Mouse (Mus musculus): ENCODE data around the gene Adprh. TPM values are rescaled to one million over a fixed set of nuclear protein-coding genes. Genes with fewer than 3 reads are reported as not detected.

Adprh gene
- total and polyA plus RNA-seq, 2 experiments from 2014 or later, result 47.0 to 131 TPM

- Histone ChIP-seq H3K9ac (replicated peaks; ENCODE audit: low read length) (no peak overlapping the region), H3K27me3 (ENCODE audit: insufficient read depth, low read length) (no peaks in the 10 kb centered on the region), H3K9me3 (ENCODE audit: low read length) (no peaks in the 10 kb centered on the region), H3K36me3 (ENCODE audit: insufficient read depth, low read length) (no peaks in the 10 kb centered on the region), H3K27ac (no peak overlapping the region), H3K4me2 (ENCODE audit: low read depth, low read length) (no peak overlapping the region), H3K4me1 (ENCODE audit: insufficient read depth, low read length) (no peaks in the 10 kb centered on the region), H3K4me3 (ENCODE audit: low read length) (no peak overlapping the region)
- DNase-seq (ENCODE audit: low spot score), result no peak
- no peak for ATAC-seq
- TF ChIP-seq CTCF (IDR thresholded peaks at IDR 0.05; ENCODE audit: low read depth), result no peak
- 45% methylated on average over 13 of the region's 13 CpGs for WGBS
Observed at GRCm38 (mm10) chr16:38431446-38432185, 20.9 kb downstream of the Adprh start.

- no peak overlapping the region for H3K4me2 ChIP-seq (ENCODE audit: low read depth, low read length)
- no peak overlapping the region for H3K4me3 ChIP-seq (ENCODE audit: low read length)
- no peak for ATAC-seq
- no peak overlapping the region for H3K27ac ChIP-seq
- no peaks in the 10 kb centered on the region for H3K27me3 ChIP-seq (ENCODE audit: insufficient read depth, low read length)
- no peaks in the 10 kb centered on the region for H3K9me3 ChIP-seq (ENCODE audit: low read length)
- H3K4me1 ChIP-seq (ENCODE audit: insufficient read depth, low read length), result no peaks in the 10 kb centered on the region
- no peak overlapping the region for H3K9ac ChIP-seq (replicated peaks; ENCODE audit: low read length)
- DNase-seq (ENCODE audit: low spot score), result no peak
- no peaks in the 10 kb centered on the region for H3K36me3 ChIP-seq (ENCODE audit: insufficient read depth, low read length)
- TF ChIP-seq CTCF (IDR thresholded peaks at IDR 0.05; ENCODE audit: low read depth), result no peak
- 74% methylated on average over 1 of the region's 1 CpGs for WGBS
Observed at GRCm38 (mm10) chr16:38425799-38426198, 26.7 kb downstream of the Adprh start.

- DNase-seq (ENCODE audit: low spot score) (no peak), ATAC-seq (no peak)
- 85% methylated on average over 2 of the region's 2 CpGs for WGBS
- H3K4me1 ChIP-seq (ENCODE audit: insufficient read depth, low read length), result no peaks in the 10 kb centered on the region
- no peak overlapping the region for H3K4me2 ChIP-seq (ENCODE audit: low read depth, low read length)
- no peak overlapping the region for H3K27ac ChIP-seq
- H3K4me3 ChIP-seq (ENCODE audit: low read length), result no peak overlapping the region
- TF ChIP-seq CTCF (IDR thresholded peaks at IDR 0.05; ENCODE audit: low read depth), result no peak
- H3K9me3 ChIP-seq (ENCODE audit: low read length), result no peaks in the 10 kb centered on the region
- no peak overlapping the region for H3K9ac ChIP-seq (replicated peaks; ENCODE audit: low read length)
- H3K36me3 ChIP-seq (ENCODE audit: insufficient read depth, low read length), result no peaks in the 10 kb centered on the region
- H3K27me3 ChIP-seq (ENCODE audit: insufficient read depth, low read length), result no peaks in the 10 kb centered on the region
Observed at GRCm38 (mm10) chr16:38425374-38425773, 27.1 kb downstream of the Adprh start.

- 88% methylated on average over 7 of the region's 7 CpGs for WGBS
- no peak for ATAC-seq
- no peaks in the 10 kb centered on the region for H3K27me3 ChIP-seq (ENCODE audit: insufficient read depth, low read length)
Observed at GRCm38 (mm10) chr16:38414953-38415352, 37.5 kb downstream of the Adprh start.

GRCm38 (mm10) chr16:38408416-38408815 is 44.1 kb downstream of the Adprh start:
- Histone ChIP-seq H3K4me2 (ENCODE audit: low read depth, low read length) (no peak overlapping the region), H3K27ac (no peak overlapping the region), H3K9ac (replicated peaks; ENCODE audit: low read length) (no peak overlapping the region), H3K27me3 (ENCODE audit: insufficient read depth, low read length) (no peaks in the 10 kb centered on the region), H3K36me3 (ENCODE audit: insufficient read depth, low read length) (no peaks in the 10 kb centered on the region), H3K4me3 (ENCODE audit: low read length) (no peak overlapping the region), H3K9me3 (ENCODE audit: low read length) (no peaks in the 10 kb centered on the region), H3K4me1 (ENCODE audit: insufficient read depth, low read length) (no peaks in the 10 kb centered on the region)
- no peak for ATAC-seq
- WGBS, result 92% methylated on average over 8 of the region's 8 CpGs
- TF ChIP-seq CTCF (IDR thresholded peaks at IDR 0.05; ENCODE audit: low read depth), result no peak
- DNase-seq (ENCODE audit: low spot score), result no peak

More at GRCm38 (mm10) chr16:38414953-38415352, 37.5 kb downstream of the Adprh start:
- TF ChIP-seq CTCF (IDR thresholded peaks at IDR 0.05; ENCODE audit: low read depth), result no peak
- Histone ChIP-seq H3K9ac (replicated peaks; ENCODE audit: low read length) (no peak overlapping the region), H3K9me3 (ENCODE audit: low read length) (no peaks in the 10 kb centered on the region), H3K4me3 (ENCODE audit: low read length) (no peak overlapping the region), H3K36me3 (ENCODE audit: insufficient read depth, low read length) (no peaks in the 10 kb centered on the region), H3K4me1 (ENCODE audit: insufficient read depth, low read length) (no peaks in the 10 kb centered on the region), H3K4me2 (ENCODE audit: low read depth, low read length) (no peak overlapping the region), H3K27ac (no peak overlapping the region)
- DNase-seq (ENCODE audit: low spot score), result no peak

GRCm38 (mm10) chr16:38407584-38407983 is 44.9 kb downstream of the Adprh start:
- Histone ChIP-seq H3K27me3 (ENCODE audit: insufficient read depth, low read length) (no peaks in the 10 kb centered on the region), H3K9ac (replicated peaks; ENCODE audit: low read length) (no peak overlapping the region), H3K27ac (no peak overlapping the region), H3K9me3 (ENCODE audit: low read length) (no peaks in the 10 kb centered on the region), H3K4me2 (ENCODE audit: low read depth, low read length) (no peak overlapping the region), H3K4me1 (ENCODE audit: insufficient read depth, low read length) (no peaks in the 10 kb centered on the region), H3K4me3 (ENCODE audit: low read length) (no peak overlapping the region), H3K36me3 (ENCODE audit: insufficient read depth, low read length) (no peaks in the 10 kb centered on the region)
- DNase-seq (ENCODE audit: low spot score) (no peak), ATAC-seq (no peak)
- TF ChIP-seq CTCF (IDR thresholded peaks at IDR 0.05; ENCODE audit: low read depth), result no peak
- 41% methylated on average over 5 of the region's 5 CpGs for WGBS

- ATAC-seq, result no peak
- no peaks in the 10 kb centered on the region for H3K4me1 ChIP-seq (ENCODE audit: insufficient read depth, low read length)
- TF ChIP-seq CTCF (IDR thresholded peaks at IDR 0.05; ENCODE audit: low read depth), result no peak
- no peaks in the 10 kb centered on the region for H3K27me3 ChIP-seq (ENCODE audit: insufficient read depth, low read length)
- 83% methylated on average over 6 of the region's 6 CpGs for WGBS
- no peaks in the 10 kb centered on the region for H3K36me3 ChIP-seq (ENCODE audit: insufficient read depth, low read length)
- H3K4me3 ChIP-seq (ENCODE audit: low read length), result no peak overlapping the region
- no peak for DNase-seq (ENCODE audit: low spot score)
- no peak overlapping the region for H3K9ac ChIP-seq (replicated peaks; ENCODE audit: low read length)
- H3K9me3 ChIP-seq (ENCODE audit: low read length), result no peaks in the 10 kb centered on the region
- H3K4me2 ChIP-seq (ENCODE audit: low read depth, low read length), result no peak overlapping the region
- H3K27ac ChIP-seq, result no peak overlapping the region
Observed at GRCm38 (mm10) chr16:38406708-38407107, 45.8 kb downstream of the Adprh start.

Measured in hindbrain, postnatal 0 days (tissue).